ENCODE assay signal across 22 mouse cellular contexts in the genomic region with DNA sequence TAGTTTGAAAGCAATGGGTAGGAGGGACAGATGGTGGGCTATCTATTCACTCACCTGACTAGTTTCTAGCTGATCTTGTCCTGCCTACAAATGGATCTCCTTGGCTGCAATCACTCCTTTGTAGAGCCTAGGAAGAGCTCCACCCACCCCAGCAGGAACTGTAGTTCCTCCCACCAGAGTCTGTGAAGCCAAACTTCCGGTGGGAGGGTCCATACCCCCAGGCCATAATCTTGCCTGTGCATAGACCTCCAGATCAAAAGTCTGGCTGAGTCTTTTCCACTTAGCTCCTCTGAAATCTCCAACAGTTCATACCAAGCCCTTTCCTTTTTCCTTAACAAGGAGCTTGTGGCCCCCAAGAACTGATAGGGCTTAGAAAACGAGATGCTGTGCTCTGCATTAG.
DNase-seq lines count a peak whose midpoint lies in the region; ATAC-seq and TF ChIP-seq lines count a peak whose summit lies in the region.
"Had no signal": no experiment of that assay in that cellular context is flagged by ENCODE, and none has a peak within 500 bp of the region (broad histone marks: within the 10 kb centered on the region; RNA-seq: fewer than 3 reads in every experiment).

No protein-coding gene starts in this region.

- no peaks in the 10 kb centered on the region for H3K27me3 ChIP-seq in kidney, postnatal 0 days (ENCODE audit: insufficient read depth, low read length)
- H3K27me3 ChIP-seq in kidney, embryonic 16.5 days (ENCODE audit: insufficient read depth, low read length): no peaks in the 10 kb centered on the region
- no peaks in the 10 kb centered on the region for H3K27me3 ChIP-seq in limb, embryonic 10.5 days (ENCODE audit: low read depth, poor library complexity, severe bottlenecking)
- no peaks in the 10 kb centered on the region for H3K27me3 ChIP-seq in forebrain, embryonic 12.5 days
- H3K27me3 ChIP-seq: hindbrain, embryonic 12.5 days; hindbrain, embryonic 15.5 days had no signal

- no peak for ATAC-seq in kidney, postnatal 0 days (replicated peaks; ENCODE audit: low FRiP score, low read depth)
- no peak for ATAC-seq in kidney, embryonic 16.5 days (ENCODE audit: low FRiP score, low TSS enrichment)
- no peak for ATAC-seq in forebrain, embryonic 12.5 days (ENCODE audit: low FRiP score)
- ATAC-seq: forebrain, embryonic 14.5 days had no signal

- 27% methylated on average over 2 of the region's 2 CpGs for WGBS in kidney, postnatal 0 days
- WGBS in kidney, embryonic 16.5 days: 33% methylated on average over 2 of the region's 2 CpGs
- 38% methylated on average over 2 of the region's 2 CpGs for WGBS in limb, embryonic 10.5 days
- WGBS in forebrain, embryonic 12.5 days: 44% methylated on average over 2 of the region's 2 CpGs

- peak; percentile 38 for DNase-seq in kidney, postnatal 0 days (ENCODE audit: low spot score)
- DNase-seq in ZHBTc4 (ENCODE audit: low read depth, low spot score): peak; percentile 83
- peak; percentile 58 for DNase-seq in limb, embryonic 10.5 days (ENCODE audit: low spot score)
- no peak for DNase-seq in right cerebral cortex, postnatal 25 days
- DNase-seq in layer of hippocampus, adult 18-20 months (ENCODE audit: low spot score in 2 of 2): no peak
- DNase-seq: adrenal gland, adult 2 months; adrenal gland, postnatal 14 days; cerebellum, adult 11 months; cerebellum, adult 2 months; cerebellum, adult 9-11 months; cerebellum, postnatal 25 days; gastrocnemius, adult 2 months; gastrocnemius, postnatal 14 days; heart, adult 11 months had no signal

- H3K27ac ChIP-seq in kidney, postnatal 0 days: no peak overlapping the region
- no peak overlapping the region for H3K27ac ChIP-seq in kidney, embryonic 16.5 days (ENCODE audit: low read length)
- peak overlapping the region; percentile 78 for H3K27ac ChIP-seq in limb, embryonic 10.5 days
- no peak overlapping the region for H3K27ac ChIP-seq in forebrain, embryonic 12.5 days
- H3K27ac ChIP-seq: forebrain, embryonic 10.5 days; gastrocnemius, adult 2 months; hindbrain, embryonic 12.5 days; hindbrain, embryonic 15.5 days had no signal

- no peaks in the 10 kb centered on the region for H3K36me3 ChIP-seq in kidney, postnatal 0 days (ENCODE audit: insufficient read depth, low read length)
- no peaks in the 10 kb centered on the region for H3K36me3 ChIP-seq in kidney, embryonic 16.5 days (ENCODE audit: insufficient read depth, low read length)
- H3K36me3 ChIP-seq in limb, embryonic 10.5 days: no peaks in the 10 kb centered on the region
- H3K36me3 ChIP-seq in forebrain, embryonic 12.5 days (replicated peaks): no peaks in the 10 kb centered on the region
- H3K36me3 ChIP-seq: forebrain, embryonic 10.5 days; hindbrain, embryonic 15.5 days had no signal

- H3K4me3 ChIP-seq in kidney, postnatal 0 days (replicated peaks; ENCODE audit: low read depth, low read length): no peak overlapping the region
- no peak overlapping the region for H3K4me3 ChIP-seq in kidney, embryonic 16.5 days (ENCODE audit: low read length)
- H3K4me3 ChIP-seq in limb, embryonic 10.5 days: peak overlapping the region; percentile 21
- no peak overlapping the region for H3K4me3 ChIP-seq in forebrain, embryonic 12.5 days (replicated peaks)
- H3K4me3 ChIP-seq: forebrain, embryonic 10.5 days; gastrocnemius, adult 2 months; hindbrain, embryonic 12.5 days; hindbrain, embryonic 15.5 days had no signal

- 0 out of 2 replicates have a peak, but pooled peaks cover 4% of the 10 kb centered on the region for H3K4me1 ChIP-seq in kidney, postnatal 0 days (replicated peaks; ENCODE audit: insufficient read depth, low read length)
- H3K4me1 ChIP-seq in kidney, embryonic 16.5 days (ENCODE audit: insufficient read depth, low read length): peaks cover 10% of the 10 kb centered on the region
- peaks cover 34% of the 10 kb centered on the region for H3K4me1 ChIP-seq in limb, embryonic 10.5 days
- H3K4me1 ChIP-seq in forebrain, embryonic 12.5 days: no peaks in the 10 kb centered on the region
- H3K4me1 ChIP-seq: forebrain, embryonic 10.5 days had no signal

- H3K9me3 ChIP-seq in kidney, postnatal 0 days (replicated peaks; ENCODE audit: low read length): no peaks in the 10 kb centered on the region
- peaks cover 3% of the 10 kb centered on the region; the same call in 1 of the 2 replicates for H3K9me3 ChIP-seq in kidney, embryonic 16.5 days (ENCODE audit: low read length)
- H3K9me3 ChIP-seq in limb, embryonic 10.5 days (replicated peaks): no peaks in the 10 kb centered on the region
- peaks cover 9% of the 10 kb centered on the region; the same call in 1 of the 2 replicates for H3K9me3 ChIP-seq in forebrain, embryonic 12.5 days
- H3K9me3 ChIP-seq: hindbrain, embryonic 15.5 days had no signal

- H3K4me2 ChIP-seq in kidney, postnatal 0 days (ENCODE audit: low read length): no peak overlapping the region
- H3K4me2 ChIP-seq in kidney, embryonic 16.5 days (replicated peaks; ENCODE audit: low read depth, low read length): no peak overlapping the region
- H3K4me2 ChIP-seq in forebrain, embryonic 12.5 days: no peak overlapping the region
- H3K4me2 ChIP-seq: heart, embryonic 11.5 days; hindbrain, embryonic 12.5 days had no signal

- TF ChIP-seq CTCF in kidney, postnatal 0 days (IDR thresholded peaks at IDR 0.05; ENCODE audit: low read depth): no peak

- H3K9ac ChIP-seq in kidney, postnatal 0 days (ENCODE audit: low read depth, low read length): no peak overlapping the region
- H3K9ac ChIP-seq in kidney, embryonic 16.5 days (replicated peaks; ENCODE audit: low read length): no peak overlapping the region
- no peak overlapping the region for H3K9ac ChIP-seq in forebrain, embryonic 12.5 days
- H3K9ac ChIP-seq: forebrain, postnatal 0 days; hindbrain, embryonic 12.5 days; hindbrain, embryonic 15.5 days had no signal

Comparison
In these comparisons a context has a peak if more than half of its experiments do, and no peak if none do; other contexts are left out.
1. DNase-seq: peak in kidney, postnatal 0 days (single experiment), ZHBTc4 (single experiment) and limb, embryonic 10.5 days (single experiment); none in right cerebral cortex, postnatal 25 days (single experiment) and layer of hippocampus, adult 18-20 months (0 of 2).